Mouse (Mus musculus): ENCODE data around the gene Frmpd1. TPM values are rescaled to one million over a fixed set of nuclear protein-coding genes. Genes with fewer than 3 reads are reported as not detected.

Frmpd1 gene
- polyA plus RNA-seq (2016; fragmentation: Nextera tagmentation; extraction: Ambion mirVana): 0.90 and 1.5 TPM in 2 replicates

- Histone ChIP-seq H3K36me3 (no peaks in the 10 kb centered on the region), H3K27me3 (ENCODE audit: low read depth, poor library complexity, severe bottlenecking) (peaks cover 56% of the 10 kb centered on the region), H3K4me1 (peaks cover 19% of the 10 kb centered on the region), H3K4me3 (peak within 1 kb of the TSS; percentile 76), H3K9me3 (replicated peaks) (no peaks in the 10 kb centered on the region), H3K27ac (replicated peaks) (peak within 1 kb of the TSS; percentile 88)
- WGBS: under 1% methylated on average over 64 of the region's 85 CpGs
- DNase-seq (ENCODE audit: low spot score): peak; percentile 69
These were observed at the start of gene Frmpd1 for GRCm38 (mm10) chr4:45184521-45185330. Gene Frmpd1 (plus strand): TSS chr4:45184875.

- Histone ChIP-seq H3K4me3 (no peak overlapping the region), H3K36me3 (no peaks in the 10 kb centered on the region), H3K9me3 (replicated peaks) (no peaks in the 10 kb centered on the region), H3K27me3 (ENCODE audit: low read depth, poor library complexity, severe bottlenecking) (no peaks in the 10 kb centered on the region), H3K4me1 (peaks cover 9% of the 10 kb centered on the region), H3K27ac (replicated peaks) (no peak overlapping the region)
- no peak for DNase-seq (ENCODE audit: low spot score)
- WGBS: 71% methylated on average over 4 of the region's 4 CpGs
These were observed 47.0 kb upstream of the Frmpd1 start for GRCm38 (mm10) chr4:45137636-45138035.

- DNase-seq (ENCODE audit: low spot score): no peak
- no peaks in the 10 kb centered on the region for H3K9me3 ChIP-seq (replicated peaks)
- 84% methylated on average over 5 of the region's 5 CpGs for whole genome bisulfite sequencing
- no peak overlapping the region for H3K4me3 ChIP-seq
- no peak overlapping the region; the same call in 1 of the 2 replicates for H3K27ac ChIP-seq (replicated peaks)
- peaks cover 15% of the 10 kb centered on the region for H3K4me1 ChIP-seq
- no peaks in the 10 kb centered on the region for H3K27me3 ChIP-seq (ENCODE audit: low read depth, poor library complexity, severe bottlenecking)
- no peaks in the 10 kb centered on the region for H3K36me3 ChIP-seq
These were observed 42.8 kb upstream of the Frmpd1 start for GRCm38 (mm10) chr4:45141835-45142234.

GRCm38 (mm10) chr4:45142411-45142810 is 42.3 kb upstream of the Frmpd1 start:
- WGBS: 55% methylated on average over 11 of the region's 11 CpGs
- H3K9me3 ChIP-seq (replicated peaks): no peaks in the 10 kb centered on the region
- peak; percentile 16 for DNase-seq (ENCODE audit: low spot score)
- no peak overlapping the region for H3K4me3 ChIP-seq
- H3K27me3 ChIP-seq (ENCODE audit: low read depth, poor library complexity, severe bottlenecking): no peaks in the 10 kb centered on the region
- H3K27ac ChIP-seq (replicated peaks): no peak overlapping the region; the same call in 1 of the 2 replicates
- peaks cover 15% of the 10 kb centered on the region for H3K4me1 ChIP-seq
- H3K36me3 ChIP-seq: no peaks in the 10 kb centered on the region

- Histone ChIP-seq H3K36me3 (no peaks in the 10 kb centered on the region), H3K4me3 (no peak overlapping the region), H3K27me3 (ENCODE audit: low read depth, poor library complexity, severe bottlenecking) (no peaks in the 10 kb centered on the region), H3K9me3 (replicated peaks) (no peaks in the 10 kb centered on the region), H3K27ac (replicated peaks) (peak overlapping the region; percentile 10; the same call in 1 of the 2 replicates), H3K4me1 (peaks cover 15% of the 10 kb centered on the region)
- DNase-seq (ENCODE audit: low spot score): no peak
- 76% methylated on average over 8 of the region's 8 CpGs for WGBS
These were observed 41.7 kb upstream of the Frmpd1 start for GRCm38 (mm10) chr4:45143005-45143404.

GRCm38 (mm10) chr4:45156433-45156832 is 28.2 kb upstream of the Frmpd1 start:
- Histone ChIP-seq H3K27ac (replicated peaks) (no peak overlapping the region), H3K9me3 (replicated peaks) (no peaks in the 10 kb centered on the region), H3K4me1 (no peaks in the 10 kb centered on the region), H3K36me3 (no peaks in the 10 kb centered on the region), H3K4me3 (no peak overlapping the region), H3K27me3 (ENCODE audit: low read depth, poor library complexity, severe bottlenecking) (no peaks in the 10 kb centered on the region)
- DNase-seq (ENCODE audit: low spot score): no peak
- WGBS: 80% methylated on average over 3 of the region's 3 CpGs

GRCm38 (mm10) chr4:45158608-45159007 is 26.1 kb upstream of the Frmpd1 start:
- no peak overlapping the region for H3K27ac ChIP-seq (replicated peaks)
- H3K9me3 ChIP-seq (replicated peaks): no peaks in the 10 kb centered on the region
- 80% methylated on average over 9 of the region's 9 CpGs for WGBS
- H3K27me3 ChIP-seq (ENCODE audit: low read depth, poor library complexity, severe bottlenecking): no peaks in the 10 kb centered on the region
- H3K36me3 ChIP-seq: no peaks in the 10 kb centered on the region
- no peaks in the 10 kb centered on the region for H3K4me1 ChIP-seq
- no peak for DNase-seq (ENCODE audit: low spot score)
- H3K4me3 ChIP-seq: no peak overlapping the region

- Histone ChIP-seq H3K4me3 (no peak overlapping the region), H3K27ac (replicated peaks) (no peak overlapping the region), H3K36me3 (no peaks in the 10 kb centered on the region), H3K9me3 (replicated peaks) (no peaks in the 10 kb centered on the region), H3K27me3 (ENCODE audit: low read depth, poor library complexity, severe bottlenecking) (no peaks in the 10 kb centered on the region), H3K4me1 (no peaks in the 10 kb centered on the region)
- DNase-seq (ENCODE audit: low spot score): no peak
- WGBS: 82% methylated on average over 6 of the region's 6 CpGs
These were observed 23.9 kb upstream of the Frmpd1 start for GRCm38 (mm10) chr4:45160773-45161172.

- Histone ChIP-seq H3K36me3 (no peaks in the 10 kb centered on the region), H3K27ac (replicated peaks) (no peak overlapping the region), H3K4me1 (no peaks in the 10 kb centered on the region), H3K4me3 (no peak overlapping the region), H3K27me3 (ENCODE audit: low read depth, poor library complexity, severe bottlenecking) (no peaks in the 10 kb centered on the region), H3K9me3 (replicated peaks) (no peaks in the 10 kb centered on the region)
- DNase-seq (ENCODE audit: low spot score): no peak
- 44% methylated on average over 1 of the region's 1 CpGs for WGBS
These were observed 21.0 kb upstream of the Frmpd1 start for GRCm38 (mm10) chr4:45163711-45164110.

- WGBS: 76% methylated on average over 1 of the region's 1 CpGs
- H3K27me3 ChIP-seq (ENCODE audit: low read depth, poor library complexity, severe bottlenecking): no peaks in the 10 kb centered on the region
- DNase-seq (ENCODE audit: low spot score): no peak
These were observed 19.2 kb upstream of the Frmpd1 start for GRCm38 (mm10) chr4:45165477-45165876.

GRCm38 (mm10) chr4:45165955-45166354 is 18.7 kb upstream of the Frmpd1 start:
- Histone ChIP-seq H3K4me1 (no peaks in the 10 kb centered on the region), H3K27ac (replicated peaks) (no peak overlapping the region), H3K9me3 (replicated peaks) (no peaks in the 10 kb centered on the region), H3K36me3 (no peaks in the 10 kb centered on the region), H3K4me3 (no peak overlapping the region), H3K27me3 (ENCODE audit: low read depth, poor library complexity, severe bottlenecking) (no peaks in the 10 kb centered on the region)
- 77% methylated on average over 3 of the region's 3 CpGs for WGBS
- DNase-seq (ENCODE audit: low spot score): no peak

More at GRCm38 (mm10) chr4:45165477-45165876, 19.2 kb upstream of the Frmpd1 start:
- no peaks in the 10 kb centered on the region for H3K36me3 ChIP-seq
- no peaks in the 10 kb centered on the region for H3K9me3 ChIP-seq (replicated peaks)
- no peak overlapping the region for H3K4me3 ChIP-seq
- no peak overlapping the region for H3K27ac ChIP-seq (replicated peaks)
- no peaks in the 10 kb centered on the region for H3K4me1 ChIP-seq

- Histone ChIP-seq H3K27me3 (ENCODE audit: low read depth, poor library complexity, severe bottlenecking) (no peaks in the 10 kb centered on the region), H3K9me3 (replicated peaks) (no peaks in the 10 kb centered on the region), H3K4me1 (no peaks in the 10 kb centered on the region), H3K36me3 (no peaks in the 10 kb centered on the region), H3K4me3 (no peak overlapping the region), H3K27ac (replicated peaks) (no peak overlapping the region)
- WGBS: 90% methylated on average over 9 of the region's 9 CpGs
- no peak for DNase-seq (ENCODE audit: low spot score)
These were observed 13.3 kb upstream of the Frmpd1 start for GRCm38 (mm10) chr4:45171340-45171739.

GRCm38 (mm10) chr4:45183818-45184520 is 706 bp upstream of the Frmpd1 start:
- peak overlapping the region; percentile 76 for H3K4me3 ChIP-seq
- DNase-seq (ENCODE audit: low spot score): peak; percentile 16
- H3K9me3 ChIP-seq (replicated peaks): no peaks in the 10 kb centered on the region
- no peaks in the 10 kb centered on the region for H3K36me3 ChIP-seq
- H3K4me1 ChIP-seq: peaks cover 19% of the 10 kb centered on the region
- H3K27me3 ChIP-seq (ENCODE audit: low read depth, poor library complexity, severe bottlenecking): peaks cover 54% of the 10 kb centered on the region
- H3K27ac ChIP-seq (replicated peaks): peak overlapping the region; percentile 88
- 27% methylated on average over 13 of the region's 13 CpGs for WGBS
